Mouse (Mus musculus) megakaryocyte, embryonic 14.5 days (primary cell): Measurements from ENCODE around the gene 0610010F05Rik. TPM values are rescaled to one million over a fixed set of nuclear protein-coding genes. Genes with fewer than 3 reads are reported as not detected.

Source experiments
- H3K27me3 ChIP-seq: replicated peaks from 2 replicates; pipeline ENCODE3; 2012; ENCODE audit warnings: inconsistent platforms
- H3K36me3 ChIP-seq: replicated peaks from 2 replicates; pipeline ENCODE3; 2012; ENCODE audit warnings: low read length, inconsistent platforms, mixed read lengths
- H3K4me1 ChIP-seq: 2 replicates; pipeline ENCODE4 v1.6.1; 2012; ENCODE audit warnings: inconsistent platforms
- H3K4me3 ChIP-seq: replicated peaks from 2 replicates; pipeline ENCODE3; 2012; ENCODE audit warnings: moderate library complexity, mild to moderate bottlenecking, inconsistent platforms
- H3K9me3 ChIP-seq: 2 replicates; pipeline ENCODE4 v1.6.1; 2012; ENCODE audit warnings: inconsistent platforms
- FLI1 ChIP-seq: IDR thresholded peaks from 2 replicates; pipeline ENCODE4 v1.6.1; 2012; ENCODE audit warnings: low read length, inconsistent platforms, mixed read lengths
- GATA1 ChIP-seq: IDR thresholded peaks from 3 replicates; pipeline ENCODE4 v1.6.1; 2012; ENCODE audit warnings: mixed read lengths, low read length, inconsistent platforms, borderline replicate concordance
- polyA plus RNA-seq: library from polyadenylated mRNA; stranded (reverse); fragments of >175 nt; gene quantifications from 2 replicates; pipeline ENCODE4 v1.2.3, GENCODE M21; 2012; ENCODE audit warnings: low replicate concordance; ENCODE audit not compliant: insufficient read depth

0610010F05Rik gene
- polyA plus RNA-seq, 1 experiment, result 1.3 TPM

DNA sequence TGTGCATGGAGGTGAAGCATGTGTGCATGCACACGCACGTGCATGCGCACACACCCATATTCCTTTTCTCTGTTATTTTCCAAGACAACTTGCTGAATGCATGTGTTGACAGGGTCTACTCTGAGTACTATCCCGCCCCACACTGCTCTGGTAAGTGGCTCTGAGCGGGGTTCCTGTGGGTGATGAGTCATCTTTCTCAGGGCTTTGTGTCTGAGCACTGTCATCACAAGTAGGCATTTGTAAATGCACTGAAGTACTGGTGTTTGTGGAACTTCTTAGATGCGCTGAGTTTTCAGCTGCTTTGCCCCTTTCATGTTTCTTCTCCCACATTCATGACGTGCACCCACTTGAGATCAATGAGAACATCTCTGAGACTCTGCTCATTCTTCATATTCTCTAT, 63.3 kb downstream of the 0610010F05Rik start:
- H3K36me3 ChIP-seq, result peaks cover 45% of the 10 kb centered on the region
- H3K4me3 ChIP-seq, result peak overlapping the region; percentile 30
- peaks cover 59% of the 10 kb centered on the region for H3K4me1 ChIP-seq
- no peaks in the 10 kb centered on the region for H3K27me3 ChIP-seq
- H3K9me3 ChIP-seq, result no peaks in the 10 kb centered on the region
- TF ChIP-seq FLI1 (no peak), GATA1 (no peak)

DNA sequence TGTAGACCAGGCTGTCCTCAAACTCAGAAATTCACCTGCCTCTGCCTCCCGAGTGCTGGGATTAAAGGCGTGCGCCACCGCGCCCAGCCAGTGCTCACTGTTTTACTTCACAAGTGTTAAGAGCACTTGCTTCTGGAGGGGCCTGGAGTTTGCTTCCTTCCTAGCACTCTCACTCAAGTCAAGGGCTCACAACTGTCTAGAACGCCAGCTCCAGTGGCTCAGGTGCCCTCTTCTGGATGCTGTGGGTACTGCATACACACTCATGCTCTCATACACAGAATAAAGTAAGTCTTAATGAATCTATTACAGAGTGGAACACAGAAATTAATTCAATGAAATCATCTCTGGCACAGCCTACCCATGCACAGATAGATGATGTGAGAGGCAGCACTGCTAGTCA, 67.7 kb downstream of the 0610010F05Rik start:
- Histone ChIP-seq H3K4me1 (peaks cover 47% of the 10 kb centered on the region), H3K36me3 (peaks cover 12% of the 10 kb centered on the region), H3K4me3 (no peak overlapping the region), H3K27me3 (no peaks in the 10 kb centered on the region), H3K9me3 (no peaks in the 10 kb centered on the region)
- TF ChIP-seq FLI1 (no peak), GATA1 (no peak)

DNA sequence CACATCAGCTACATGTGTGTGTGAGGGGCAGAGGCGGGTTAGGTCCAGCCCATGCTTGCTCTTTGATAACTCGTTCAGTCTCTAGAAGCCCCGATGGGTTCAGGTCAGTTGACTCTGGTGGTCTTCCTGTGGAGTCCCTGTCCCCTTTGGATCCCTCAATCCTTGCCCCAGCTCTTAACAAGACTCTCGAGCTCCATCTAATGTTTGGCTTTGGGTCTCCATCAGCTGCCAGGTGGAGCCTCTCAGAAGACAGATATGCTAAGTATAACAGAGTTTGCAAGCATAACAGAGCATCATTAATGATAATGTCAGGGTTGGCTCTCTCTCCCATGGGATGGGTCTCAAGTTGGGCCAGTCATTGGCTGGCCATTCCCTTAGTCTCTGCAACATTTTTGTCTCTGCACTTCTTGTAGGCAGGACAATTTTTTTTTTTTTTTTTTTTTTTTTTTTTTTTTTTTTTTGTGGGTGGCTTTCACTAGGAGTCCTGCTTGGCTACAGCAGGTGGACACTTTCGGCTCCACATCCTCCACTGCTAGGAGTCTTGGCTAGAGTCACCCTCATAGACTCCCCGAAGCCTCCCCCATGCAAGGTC, 76.3 kb downstream of the 0610010F05Rik start:
- TF ChIP-seq GATA1, result no peak
- TF ChIP-seq FLI1, result no peak
- Histone ChIP-seq H3K9me3 (peaks cover 3% of the 10 kb centered on the region), H3K36me3 (no peaks in the 10 kb centered on the region), H3K4me1 (peaks cover 3% of the 10 kb centered on the region), H3K27me3 (peaks cover 2% of the 10 kb centered on the region), H3K4me3 (no peak overlapping the region)

DNA sequence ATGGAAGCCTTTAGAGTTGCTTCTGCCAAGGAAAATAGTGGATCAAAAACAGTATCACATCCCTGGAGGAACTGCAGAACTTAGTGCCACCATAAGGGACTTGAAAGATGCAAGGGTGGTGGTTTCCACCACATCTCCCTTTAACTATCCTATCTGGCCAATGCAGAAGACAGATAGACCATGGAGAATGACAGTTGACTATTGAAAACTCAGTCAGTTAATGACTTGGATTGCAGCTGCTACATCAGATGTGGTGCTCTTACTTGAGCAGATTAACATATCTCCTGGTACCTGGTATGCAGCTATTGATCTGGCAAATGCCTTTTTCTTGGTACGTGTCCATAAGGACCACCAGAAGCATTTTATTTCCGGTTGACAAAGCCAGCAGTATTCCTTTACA, 96.0 kb downstream of the 0610010F05Rik start:
- Histone ChIP-seq H3K4me3 (no peak overlapping the region), H3K27me3 (peaks cover 15% of the 10 kb centered on the region), H3K36me3 (no peaks in the 10 kb centered on the region), H3K9me3 (peaks cover 13% of the 10 kb centered on the region), H3K4me1 (peaks cover 5% of the 10 kb centered on the region)
- TF ChIP-seq GATA1 (no peak), FLI1 (no peak)

DNA sequence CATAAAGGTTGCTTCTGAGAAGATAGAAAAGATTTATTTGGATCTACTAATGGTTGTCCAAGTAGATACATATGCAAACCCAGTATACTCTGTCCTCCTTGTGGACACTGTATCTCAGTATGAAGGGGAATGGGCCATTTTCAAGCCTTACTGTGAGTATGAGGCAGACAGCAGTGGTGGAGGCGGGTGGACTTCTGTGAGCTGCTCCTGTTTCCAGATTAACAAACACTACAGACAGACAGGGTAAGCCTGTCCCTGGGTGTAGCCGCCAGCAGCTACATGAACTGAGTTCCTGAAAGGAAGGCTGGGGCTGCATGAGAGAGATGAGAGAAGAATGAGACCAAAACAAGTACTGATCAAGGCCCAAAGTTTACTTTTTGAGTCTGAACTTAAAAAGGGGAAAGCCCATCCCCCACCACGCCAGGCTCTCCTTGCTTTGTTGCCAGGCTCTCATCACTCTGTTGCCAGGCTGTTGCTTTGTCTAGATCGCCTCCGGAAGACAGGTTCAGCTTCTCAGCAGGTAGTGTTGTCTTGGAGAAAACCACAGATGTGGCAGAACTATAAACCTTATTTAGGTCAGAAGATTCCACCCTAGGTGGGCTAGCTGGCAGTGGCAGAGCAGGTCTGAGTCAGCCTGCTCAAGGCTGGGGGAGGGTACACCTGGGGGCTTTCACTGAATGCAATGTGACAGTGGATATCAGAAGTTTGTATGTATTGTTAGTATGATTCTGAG, 112.8 kb downstream of the 0610010F05Rik start, which contains the start of gene 1700093K21Rik:
Gene 1700093K21Rik (minus strand): TSS at position 683 of the 733 bp plus-strand sequence.
- no peaks in the 10 kb centered on the region for H3K27me3 ChIP-seq
- no peaks in the 10 kb centered on the region for H3K36me3 ChIP-seq
- H3K9me3 ChIP-seq, result peaks cover 10% of the 10 kb centered on the region
- no peaks in the 10 kb centered on the region for H3K4me1 ChIP-seq
- TF ChIP-seq GATA1 (no peak), FLI1 (no peak)
- no peak within 1 kb of the TSS for H3K4me3 ChIP-seq

DNA sequence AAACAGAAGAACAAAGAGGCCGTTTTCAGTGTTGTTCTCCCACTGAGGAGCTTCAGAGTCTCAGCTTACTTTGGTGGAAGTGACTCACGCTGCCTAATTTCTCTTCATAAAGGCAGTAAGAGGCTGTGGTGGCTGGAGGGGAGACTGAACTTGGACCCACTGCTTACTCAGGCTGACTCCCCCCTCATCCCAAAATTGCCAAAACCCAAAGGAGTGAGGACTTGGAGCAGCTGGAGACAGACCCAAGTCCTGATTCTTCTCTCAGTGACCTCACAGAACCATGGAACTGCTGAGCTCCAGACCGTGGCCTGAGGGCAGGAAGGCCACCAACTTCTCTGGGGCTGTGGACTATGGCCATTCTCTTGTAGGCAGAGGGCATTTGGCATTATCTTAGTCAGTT, 114.5 kb downstream of the 0610010F05Rik start:
- Histone ChIP-seq H3K9me3 (no peaks in the 10 kb centered on the region), H3K4me1 (0 out of 2 replicates have a peak, but pooled peaks cover 2% of the 10 kb centered on the region), H3K4me3 (no peak overlapping the region), H3K36me3 (no peaks in the 10 kb centered on the region), H3K27me3 (no peaks in the 10 kb centered on the region)
- TF ChIP-seq FLI1 (no peak), GATA1 (no peak)

DNA sequence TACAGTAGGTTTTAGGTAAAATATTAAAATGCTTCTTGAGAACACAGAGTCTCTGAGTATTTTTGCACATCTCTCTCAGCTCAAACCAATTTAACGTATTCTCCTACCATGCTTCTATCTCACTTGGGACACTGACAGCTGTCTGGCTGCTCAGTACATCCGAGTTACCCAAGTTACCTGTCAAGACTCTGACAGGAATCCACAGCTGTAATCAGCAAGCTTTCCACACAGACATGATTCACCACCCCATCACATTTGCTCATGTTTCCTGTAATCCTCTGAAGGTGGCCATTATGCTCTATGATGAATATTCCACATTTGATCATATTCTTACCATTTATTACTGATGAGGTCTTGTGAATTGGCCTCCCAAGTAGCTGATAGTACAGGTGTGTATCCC, 118.1 kb downstream of the 0610010F05Rik start:
- no peak for TF ChIP-seq FLI1
- no peak for TF ChIP-seq GATA1
- no peaks in the 10 kb centered on the region for H3K9me3 ChIP-seq
- H3K27me3 ChIP-seq, result peaks cover 8% of the 10 kb centered on the region
- H3K4me1 ChIP-seq, result 0 out of 2 replicates have a peak, but pooled peaks cover 3% of the 10 kb centered on the region
- H3K4me3 ChIP-seq, result no peak overlapping the region
- no peaks in the 10 kb centered on the region for H3K36me3 ChIP-seq

Other genes starting within 250 kb of the 0610010F05Rik start
- gene Ahsa2, start 135.6 kb downstream of the 0610010F05Rik start, polyA plus RNA-seq, result 2.8 and 28.4 TPM in 2 replicates
- not detected in 2 replicates for gene 1700093K21Rik, start 112.5 kb downstream of the 0610010F05Rik start, polyA plus RNA-seq
- 2.0 TPM in 1 of 2 replicates, not detected in the other for gene Pus10, start 32.0 kb upstream of the 0610010F05Rik start, polyA plus RNA-seq
- gene Pex13, start 32.3 kb upstream of the 0610010F05Rik start, polyA plus RNA-seq, result 2.6 and 4.7 TPM in 2 replicates
- gene Rel, start 137.3 kb upstream of the 0610010F05Rik start, polyA plus RNA-seq, result 0.08 TPM in 1 of 2 replicates, not detected in the other